Mouse (Mus musculus): Measurements from ENCODE around the gene Sema3f. TPM values are rescaled to one million over a fixed set of nuclear protein-coding genes. Genes with fewer than 3 reads are reported as not detected.

The Sema3f gene
- polyA plus RNA-seq, 1 experiment from 2014 or later: 38.4 TPM

- no peak overlapping the region for H3K4me3 ChIP-seq (ENCODE audit: low read length)
- H3K27ac ChIP-seq (ENCODE audit: low read depth, low read length): no peak overlapping the region
- H3K4me2 ChIP-seq (replicated peaks; ENCODE audit: low read depth, low read length): no peak overlapping the region; the same call in 1 of the 2 replicates
- no peaks in the 10 kb centered on the region for H3K27me3 ChIP-seq (ENCODE audit: control insufficient read depth, insufficient read depth, low read length)
- H3K36me3 ChIP-seq (ENCODE audit: control insufficient read depth, insufficient read depth, low read length): no peaks in the 10 kb centered on the region; the same call in 1 of the 2 replicates
- H3K9me3 ChIP-seq (ENCODE audit: control insufficient read depth, low read length): no peaks in the 10 kb centered on the region
- ATAC-seq (ENCODE audit: low FRiP score, low TSS enrichment): no peak
- peak overlapping the region; percentile 28; the same call in 1 of the 2 replicates for H3K9ac ChIP-seq (ENCODE audit: low read depth, low read length)
- 26% methylated on average over 7 of the region's 7 CpGs for WGBS
- peaks cover 23% of the 10 kb centered on the region for H3K4me1 ChIP-seq (ENCODE audit: control insufficient read depth, insufficient read depth, low read length)
Measured at GRCm38 (mm10) chr9:107637070-107637469, 73.2 kb downstream of the Sema3f start.

- H3K4me1 ChIP-seq (ENCODE audit: control insufficient read depth, insufficient read depth, low read length): peaks cover 38% of the 10 kb centered on the region
- WGBS: 2% methylated on average over 38 of the region's 38 CpGs
- no peaks in the 10 kb centered on the region for H3K9me3 ChIP-seq (ENCODE audit: control insufficient read depth, low read length)
- H3K27ac ChIP-seq (ENCODE audit: low read depth, low read length): peak within 1 kb of the TSS; percentile 73
- peak within 1 kb of the TSS; percentile 88 for H3K4me3 ChIP-seq (ENCODE audit: low read length)
- H3K9ac ChIP-seq (ENCODE audit: low read depth, low read length): peak within 1 kb of the TSS; percentile 93
- H3K27me3 ChIP-seq (ENCODE audit: control insufficient read depth, insufficient read depth, low read length): no peaks in the 10 kb centered on the region
- peaks cover 7% of the 10 kb centered on the region; the same call in 1 of the 2 replicates for H3K36me3 ChIP-seq (ENCODE audit: control insufficient read depth, insufficient read depth, low read length)
- ATAC-seq (ENCODE audit: low FRiP score, low TSS enrichment): peak; percentile 96
- H3K4me2 ChIP-seq (replicated peaks; ENCODE audit: low read depth, low read length): peak within 1 kb of the TSS; percentile 75
Measured at GRCm38 (mm10) chr9:107635279-107636028, 74.8 kb downstream of the Sema3f start, which contains the start of gene Gnai2. Gene Gnai2 (minus strand): TSS chr9:107635367.

DNA sequence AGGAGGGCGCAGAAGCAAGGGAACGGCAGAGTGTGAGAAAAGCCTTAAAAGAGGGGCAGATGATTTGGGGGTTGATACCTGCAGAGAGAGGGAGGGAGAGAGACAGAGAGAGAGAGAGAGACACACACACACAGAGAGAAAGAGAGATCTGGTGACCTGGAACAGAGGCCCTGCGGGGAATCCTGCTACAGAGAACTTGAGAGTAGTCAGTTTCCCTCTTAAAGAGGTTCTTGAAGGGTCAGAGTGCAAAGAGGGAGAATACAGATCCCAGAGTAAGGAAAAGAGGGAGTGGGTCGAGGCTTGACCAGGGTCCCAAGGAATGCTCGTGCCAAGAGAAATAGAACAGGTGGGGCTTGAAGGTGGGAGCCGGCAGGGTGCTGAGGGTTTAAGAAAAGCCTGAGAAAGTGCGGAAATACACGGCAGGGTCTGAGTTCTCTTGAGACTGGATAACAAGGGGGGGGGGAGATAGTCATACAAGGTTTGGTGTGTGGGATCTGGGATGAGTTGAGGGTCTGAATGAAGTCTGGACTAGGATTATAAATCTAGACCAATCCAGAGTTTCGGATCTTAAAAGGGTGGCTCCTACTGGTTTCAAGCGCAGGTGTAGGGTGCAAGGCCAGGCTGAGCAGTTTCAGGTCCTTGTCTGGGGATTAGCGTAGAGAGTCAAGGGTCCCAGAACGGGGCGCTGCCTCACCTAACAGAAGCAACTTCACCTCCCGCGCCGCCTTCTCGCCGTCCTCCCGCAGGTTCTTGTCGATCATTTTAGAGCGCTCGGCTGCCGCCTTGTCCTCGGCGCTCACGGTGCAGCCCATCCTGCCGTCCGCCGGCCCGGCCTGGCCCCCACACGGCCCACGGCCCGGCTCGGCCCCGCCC lies 75.6 kb downstream of the Sema3f start:
- Histone ChIP-seq H3K4me2 (replicated peaks; ENCODE audit: low read depth, low read length) (peak overlapping the region; percentile 75), H3K36me3 (ENCODE audit: control insufficient read depth, insufficient read depth, low read length) (peaks cover 9% of the 10 kb centered on the region; the same call in 1 of the 2 replicates), H3K27ac (ENCODE audit: low read depth, low read length) (peak overlapping the region; percentile 73), H3K4me3 (ENCODE audit: low read length) (peak overlapping the region; percentile 88), H3K27me3 (ENCODE audit: control insufficient read depth, insufficient read depth, low read length) (no peaks in the 10 kb centered on the region), H3K9ac (ENCODE audit: low read depth, low read length) (peak overlapping the region; percentile 93), H3K9me3 (ENCODE audit: control insufficient read depth, low read length) (no peaks in the 10 kb centered on the region), H3K4me1 (ENCODE audit: control insufficient read depth, insufficient read depth, low read length) (peaks cover 46% of the 10 kb centered on the region)
- no peak for ATAC-seq (ENCODE audit: low FRiP score, low TSS enrichment)
- WGBS: 2% methylated on average over 35 of the region's 35 CpGs

- 1% methylated on average over 15 of the region's 15 CpGs for WGBS
- ATAC-seq (ENCODE audit: low FRiP score, low TSS enrichment): no peak
- peaks cover 10% of the 10 kb centered on the region; the same call in 1 of the 2 replicates for H3K36me3 ChIP-seq (ENCODE audit: control insufficient read depth, insufficient read depth, low read length)
Measured at GRCm38 (mm10) chr9:107633661-107634405, 76.4 kb downstream of the Sema3f start.

DNA sequence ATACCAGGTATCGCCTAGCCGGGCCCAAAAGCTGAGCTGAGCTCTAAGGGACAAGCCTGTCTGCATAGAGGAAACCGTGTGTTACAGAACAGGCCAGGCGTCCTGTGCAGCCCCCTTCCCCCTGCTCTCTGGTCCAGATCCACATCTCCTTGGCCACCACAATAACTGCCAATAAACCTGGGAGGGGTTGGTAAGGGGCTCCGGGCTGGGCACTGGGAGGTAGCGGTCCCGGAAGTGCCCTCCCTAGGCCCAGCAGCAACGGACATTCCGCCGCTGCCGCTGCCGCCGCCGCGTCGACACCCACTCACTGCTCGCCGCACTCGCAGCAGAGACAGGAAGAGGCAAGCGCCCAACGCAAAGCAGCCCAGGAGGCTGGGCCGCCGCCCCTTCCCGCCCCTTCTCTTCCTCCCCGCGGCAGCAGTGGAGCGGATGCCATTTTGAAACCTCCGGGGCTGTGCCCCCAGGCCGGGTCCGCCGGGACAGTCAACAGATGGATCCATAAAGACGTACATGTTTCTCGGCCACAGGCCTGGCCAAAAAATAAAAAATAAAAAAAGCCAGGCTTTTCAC lies 77.1 kb downstream of the Sema3f start:
- peak; percentile 13; the same call in 1 of the 2 replicates for ATAC-seq (ENCODE audit: low FRiP score, low TSS enrichment)
- H3K4me1 ChIP-seq (ENCODE audit: control insufficient read depth, insufficient read depth, low read length): peaks cover 61% of the 10 kb centered on the region
- WGBS: 1% methylated on average over 33 of the region's 33 CpGs

More at GRCm38 (mm10) chr9:107633661-107634405, 76.4 kb downstream of the Sema3f start:
- H3K27ac ChIP-seq (ENCODE audit: low read depth, low read length): peak overlapping the region; percentile 73
- no peaks in the 10 kb centered on the region for H3K9me3 ChIP-seq (ENCODE audit: control insufficient read depth, low read length)
- peaks cover 54% of the 10 kb centered on the region for H3K4me1 ChIP-seq (ENCODE audit: control insufficient read depth, insufficient read depth, low read length)
- peak overlapping the region; percentile 88 for H3K4me3 ChIP-seq (ENCODE audit: low read length)
- H3K4me2 ChIP-seq (replicated peaks; ENCODE audit: low read depth, low read length): peak overlapping the region; percentile 75
- peak overlapping the region; percentile 93 for H3K9ac ChIP-seq (ENCODE audit: low read depth, low read length)
- H3K27me3 ChIP-seq (ENCODE audit: control insufficient read depth, insufficient read depth, low read length): no peaks in the 10 kb centered on the region

GRCm38 (mm10) chr9:107632478-107632877 lies 77.8 kb downstream of the Sema3f start:
- no peaks in the 10 kb centered on the region for H3K9me3 ChIP-seq (ENCODE audit: control insufficient read depth, low read length)
- H3K9ac ChIP-seq (ENCODE audit: low read depth, low read length): peak overlapping the region; percentile 93
- H3K4me3 ChIP-seq (ENCODE audit: low read length): peak overlapping the region; percentile 88
- peaks cover 68% of the 10 kb centered on the region for H3K4me1 ChIP-seq (ENCODE audit: control insufficient read depth, insufficient read depth, low read length)
- peak overlapping the region; percentile 75 for H3K4me2 ChIP-seq (replicated peaks; ENCODE audit: low read depth, low read length)
- no peak for ATAC-seq (ENCODE audit: low FRiP score, low TSS enrichment)
- H3K36me3 ChIP-seq (ENCODE audit: control insufficient read depth, insufficient read depth, low read length): peaks cover 15% of the 10 kb centered on the region; the same call in 1 of the 2 replicates
- 76% methylated on average over 6 of the region's 6 CpGs for WGBS
- H3K27me3 ChIP-seq (ENCODE audit: control insufficient read depth, insufficient read depth, low read length): no peaks in the 10 kb centered on the region
- peak overlapping the region; percentile 73 for H3K27ac ChIP-seq (ENCODE audit: low read depth, low read length)

More for the DNA sequence above, 77.1 kb downstream of the Sema3f start:
- H3K9ac ChIP-seq (ENCODE audit: low read depth, low read length): peak overlapping the region; percentile 93
- peak overlapping the region; percentile 73 for H3K27ac ChIP-seq (ENCODE audit: low read depth, low read length)
- peaks cover 15% of the 10 kb centered on the region; the same call in 1 of the 2 replicates for H3K36me3 ChIP-seq (ENCODE audit: control insufficient read depth, insufficient read depth, low read length)
- H3K27me3 ChIP-seq (ENCODE audit: control insufficient read depth, insufficient read depth, low read length): no peaks in the 10 kb centered on the region
- H3K4me2 ChIP-seq (replicated peaks; ENCODE audit: low read depth, low read length): peak overlapping the region; percentile 75
- H3K4me3 ChIP-seq (ENCODE audit: low read length): peak overlapping the region; percentile 88
- no peaks in the 10 kb centered on the region for H3K9me3 ChIP-seq (ENCODE audit: control insufficient read depth, low read length)

DNA sequence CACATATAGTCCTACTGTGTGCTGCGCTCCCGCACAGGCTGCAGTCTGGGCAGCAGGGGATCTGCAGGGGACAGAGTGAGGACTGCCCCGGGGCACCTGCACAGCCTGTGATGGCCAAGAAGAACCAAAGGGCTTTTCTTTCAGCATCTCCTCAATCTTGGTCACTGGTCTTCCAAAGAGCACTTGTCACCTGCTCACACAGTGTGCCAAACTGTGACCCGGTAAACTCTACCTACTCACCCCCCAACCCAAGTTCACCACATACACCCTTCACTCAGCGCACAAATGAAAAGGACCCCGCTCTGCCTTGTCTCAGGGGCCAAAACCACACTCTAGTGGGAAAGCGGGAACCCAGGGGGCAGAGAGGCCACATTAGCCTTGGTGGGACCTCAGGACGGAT lies 78.4 kb downstream of the Sema3f start:
- 89% methylated on average over 8 of the region's 8 CpGs for WGBS
- Histone ChIP-seq H3K27me3 (ENCODE audit: control insufficient read depth, insufficient read depth, low read length) (no peaks in the 10 kb centered on the region), H3K4me3 (ENCODE audit: low read length) (no peak overlapping the region), H3K9me3 (ENCODE audit: control insufficient read depth, low read length) (no peaks in the 10 kb centered on the region), H3K36me3 (ENCODE audit: control insufficient read depth, insufficient read depth, low read length) (peaks cover 15% of the 10 kb centered on the region; the same call in 1 of the 2 replicates), H3K9ac (ENCODE audit: low read depth, low read length) (0 out of 2 replicates have a peak overlapping the region, but pooled peaks have one; percentile 20), H3K27ac (ENCODE audit: low read depth, low read length) (peak overlapping the region; percentile 49), H3K4me1 (ENCODE audit: control insufficient read depth, insufficient read depth, low read length) (peaks cover 70% of the 10 kb centered on the region), H3K4me2 (replicated peaks; ENCODE audit: low read depth, low read length) (peak overlapping the region; percentile 75)
- no peak for ATAC-seq (ENCODE audit: low FRiP score, low TSS enrichment)

Data from kidney, embryonic 14.5 days (tissue).